Mouse (Mus musculus) limb, embryonic 12.5 days (tissue): ENCODE measurements around the gene Sipa1l1. TPM values are rescaled to one million over a fixed set of nuclear protein-coding genes. Genes with fewer than 3 reads are reported as not detected.

ENCODE experiments used
- ATAC-seq: fragments of 200-750 bp; cut with Nextera tagmentation; 2 replicates; pipeline ENCODE4 v1.8.0; 2017; ENCODE audit warnings: low read depth, moderate TSS enrichment; ENCODE audit not compliant: insufficient number of reproducible peaks, insufficient read depth, low FRiP score, low TSS enrichment
- H3K27ac ChIP-seq: fragments of 300-500 bp; sonication (generic); 2 replicates; pipeline ENCODE4 v1.5.1; 2016; ENCODE audit warnings: mild to moderate bottlenecking, moderate library complexity
- H3K27me3 ChIP-seq: fragments of 300-500 bp; sonication (generic); 2 replicates; pipeline ENCODE4 v1.6.1; 2016; ENCODE audit warnings: mild to moderate bottlenecking, moderate library complexity
- H3K36me3 ChIP-seq: fragments of 300-500 bp; sonication (generic); 2 replicates; pipeline ENCODE4 v1.6.1; 2016; ENCODE audit warnings: mild to moderate bottlenecking, moderate library complexity
- H3K4me1 ChIP-seq: fragments of 300-500 bp; sonication (generic); replicated peaks from 2 replicates; pipeline ENCODE4 v1.6.1; 2016
- H3K4me2 ChIP-seq: fragments of 300-500 bp; sonication (generic); 2 replicates; pipeline ENCODE4 v1.6.1; 2016; ENCODE audit warnings: mild to moderate bottlenecking, moderate library complexity
- H3K4me3 ChIP-seq: fragments of 300-500 bp; sonication (generic); replicated peaks from 2 replicates; pipeline ENCODE4 v1.5.1; 2016; ENCODE audit warnings: mild to moderate bottlenecking
- H3K9ac ChIP-seq: fragments of 300-500 bp; sonication (generic); replicated peaks from 2 replicates; pipeline ENCODE4 v1.6.1; 2016; ENCODE audit warnings: mild to moderate bottlenecking, moderate library complexity
- H3K9me3 ChIP-seq: fragments of 300-500 bp; sonication (generic); 2 replicates; pipeline ENCODE4 v1.6.1; 2016; ENCODE audit warnings: mild to moderate bottlenecking, moderate library complexity
- WGBS: fragments of 180-500 bp; shearing (Covaris S2); methylation state at CpG from one replicate; pipeline ENCODE4 v1.1.7; 2016; 5-methylcytosine and 5-hydroxymethylcytosine counted together
- polyA plus RNA-seq: library from polyadenylated mRNA; unstranded; fragments of >200 nt; fragmentation: Nextera tagmentation; extraction: Ambion mirVana; gene quantifications from 2 replicates; pipeline ENCODE4 v1.2.1, GENCODE M21; 2016

The Sipa1l1 gene
- polyA plus RNA-seq, 1 experiment from 2014 or later = 33.1 TPM

DNA sequence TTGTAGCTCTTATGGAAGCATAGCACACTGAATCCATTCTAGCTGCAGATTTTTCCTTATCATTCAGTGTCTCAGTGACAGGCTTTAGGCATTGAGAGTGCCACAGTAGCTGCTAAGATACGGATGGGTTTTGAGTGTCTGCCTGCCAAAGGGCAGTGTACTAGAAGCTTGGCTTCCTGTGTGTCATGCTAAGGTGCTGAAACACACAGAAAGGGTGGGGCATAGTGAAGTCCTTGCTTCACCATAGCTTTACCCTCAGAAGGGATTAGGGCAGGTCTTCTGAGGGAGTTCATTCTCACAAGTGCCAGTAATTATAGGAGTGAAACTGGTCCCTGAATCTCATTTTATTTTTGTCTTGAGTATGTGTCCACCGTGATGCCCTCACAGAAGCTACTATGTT, 82.2 kb downstream of the Sipa1l1 start:
- peaks cover 8% of the 10 kb centered on the region; the same call in 1 of the 2 replicates for H3K4me1 ChIP-seq
- WGBS = 92% methylated on average over 2 of the region's 2 CpGs

GRCm38 (mm10) chr12:82254076-82254475, 85.0 kb downstream of the Sipa1l1 start:
- Histone ChIP-seq H3K9ac (no peak overlapping the region), H3K27ac (no peak overlapping the region), H3K4me3 (no peak overlapping the region), H3K4me2 (no peak overlapping the region), H3K9me3 (no peaks in the 10 kb centered on the region), H3K27me3 (no peaks in the 10 kb centered on the region), H3K4me1 (peaks cover 5% of the 10 kb centered on the region; the same call in 1 of the 2 replicates), H3K36me3 (0 out of 2 replicates have a peak, but pooled peaks cover 5% of the 10 kb centered on the region)
- 84% methylated on average over 5 of the region's 5 CpGs for WGBS
- ATAC-seq = no peak

More for the DNA sequence above, 82.2 kb downstream of the Sipa1l1 start:
- Histone ChIP-seq H3K36me3 (0 out of 2 replicates have a peak, but pooled peaks cover 7% of the 10 kb centered on the region), H3K27me3 (no peaks in the 10 kb centered on the region), H3K4me3 (no peak overlapping the region), H3K4me2 (no peak overlapping the region), H3K9ac (no peak overlapping the region), H3K9me3 (no peaks in the 10 kb centered on the region), H3K27ac (no peak overlapping the region)
- ATAC-seq = no peak

GRCm38 (mm10) chr12:82256012-82256411, 86.9 kb downstream of the Sipa1l1 start:
- ATAC-seq = no peak

DNA sequence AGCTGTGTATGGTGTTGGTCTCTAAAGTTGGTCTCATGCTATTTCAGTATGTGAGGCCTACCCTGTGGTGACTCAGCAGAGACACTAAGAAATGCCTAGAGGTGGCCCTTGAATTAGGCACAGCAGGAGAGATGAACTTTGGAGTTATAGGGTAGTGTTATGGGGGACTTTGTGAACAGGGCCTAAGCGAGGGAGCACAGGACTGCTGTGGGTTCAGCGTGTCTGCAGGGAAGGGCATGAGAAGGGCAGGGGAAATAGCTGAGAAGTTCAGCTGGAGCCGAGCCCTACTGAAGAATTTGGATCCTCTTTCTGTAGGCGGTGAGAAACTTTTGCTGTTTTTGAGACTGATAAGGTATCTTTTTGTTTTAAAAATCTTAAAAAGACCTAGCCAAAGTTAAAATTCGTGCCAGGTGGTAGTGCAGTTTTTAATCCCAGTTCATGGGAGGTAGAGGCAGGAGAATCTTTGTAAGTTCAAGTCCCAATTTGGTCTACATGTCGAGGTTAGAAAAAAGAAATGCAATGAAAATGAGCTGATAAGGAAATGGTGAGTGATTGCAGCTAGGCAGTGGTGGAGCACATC, 87.9 kb downstream of the Sipa1l1 start:
- 90% methylated on average over 6 of the region's 6 CpGs for WGBS
- ATAC-seq = no peak
- H3K4me3 ChIP-seq = no peak overlapping the region
- H3K27me3 ChIP-seq = no peaks in the 10 kb centered on the region
- no peaks in the 10 kb centered on the region for H3K9me3 ChIP-seq
- H3K36me3 ChIP-seq = no peaks in the 10 kb centered on the region
- H3K9ac ChIP-seq = no peak overlapping the region
- no peak overlapping the region for H3K4me2 ChIP-seq
- no peak overlapping the region for H3K27ac ChIP-seq
- peaks cover 5% of the 10 kb centered on the region; the same call in 1 of the 2 replicates for H3K4me1 ChIP-seq

More at GRCm38 (mm10) chr12:82256012-82256411, 86.9 kb downstream of the Sipa1l1 start:
- no peaks in the 10 kb centered on the region for H3K9me3 ChIP-seq
- peaks cover 5% of the 10 kb centered on the region; the same call in 1 of the 2 replicates for H3K4me1 ChIP-seq
- H3K9ac ChIP-seq = no peak overlapping the region
- 83% methylated on average over 5 of the region's 5 CpGs for WGBS
- no peak overlapping the region for H3K4me2 ChIP-seq
- no peak overlapping the region for H3K27ac ChIP-seq
- H3K36me3 ChIP-seq = no peaks in the 10 kb centered on the region
- no peak overlapping the region for H3K4me3 ChIP-seq
- H3K27me3 ChIP-seq = no peaks in the 10 kb centered on the region

DNA sequence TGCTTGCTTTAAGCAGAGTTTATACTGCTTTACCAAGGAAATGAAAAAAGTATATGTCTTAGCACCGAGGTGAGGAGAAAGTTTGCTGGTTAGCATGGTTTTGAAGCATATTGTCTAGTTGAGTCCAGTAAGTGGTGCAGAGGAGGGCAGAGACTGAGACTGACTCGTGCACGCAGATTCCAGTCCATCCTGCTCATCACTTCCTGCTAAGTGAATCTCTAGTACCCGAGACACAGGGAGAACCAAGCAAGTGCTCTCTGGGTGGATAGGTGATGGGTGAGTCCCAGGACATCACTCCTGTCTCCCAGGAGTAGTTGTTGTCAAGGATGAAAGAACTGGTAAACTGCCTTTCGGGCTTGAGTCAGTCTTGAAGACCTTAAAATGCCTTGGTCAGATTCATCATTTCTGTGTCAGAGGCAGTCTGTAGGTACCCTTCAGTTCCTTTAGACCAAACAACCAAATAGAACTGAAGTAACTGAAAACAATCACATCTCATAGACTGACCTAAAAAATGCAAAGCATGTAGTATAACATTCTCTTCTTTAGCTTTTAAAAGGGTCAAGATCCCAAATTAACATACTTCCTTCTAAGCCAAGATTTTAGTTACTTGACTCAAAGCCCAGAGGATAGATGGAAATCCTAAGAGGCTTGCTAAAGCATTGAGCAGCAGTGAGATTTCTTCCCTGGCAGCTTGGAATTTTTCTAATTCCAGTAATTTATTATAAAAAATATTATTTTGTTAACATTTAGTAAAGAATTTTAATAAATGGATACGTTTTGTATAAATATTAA, 89.1 kb downstream of the Sipa1l1 start:
- Histone ChIP-seq H3K9me3 (no peaks in the 10 kb centered on the region), H3K4me2 (no peak overlapping the region), H3K4me1 (peaks cover 5% of the 10 kb centered on the region; the same call in 1 of the 2 replicates), H3K36me3 (no peaks in the 10 kb centered on the region), H3K4me3 (no peak overlapping the region), H3K27me3 (no peaks in the 10 kb centered on the region), H3K27ac (no peak overlapping the region), H3K9ac (no peak overlapping the region)
- 90% methylated on average over 6 of the region's 6 CpGs for WGBS
- no peak for ATAC-seq

GRCm38 (mm10) chr12:82263443-82263842, 94.3 kb downstream of the Sipa1l1 start:
- Histone ChIP-seq H3K36me3 (no peaks in the 10 kb centered on the region), H3K4me3 (no peak overlapping the region), H3K9ac (no peak overlapping the region), H3K27ac (no peak overlapping the region), H3K4me1 (peaks cover 25% of the 10 kb centered on the region), H3K4me2 (no peak overlapping the region), H3K9me3 (no peaks in the 10 kb centered on the region), H3K27me3 (no peaks in the 10 kb centered on the region)
- no peak for ATAC-seq
- 90% methylated on average over 7 of the region's 7 CpGs for WGBS

- Histone ChIP-seq H3K4me2 (no peak overlapping the region), H3K36me3 (no peaks in the 10 kb centered on the region), H3K4me1 (peaks cover 29% of the 10 kb centered on the region), H3K27me3 (no peaks in the 10 kb centered on the region), H3K4me3 (no peak overlapping the region), H3K9me3 (no peaks in the 10 kb centered on the region), H3K9ac (no peak overlapping the region), H3K27ac (no peak overlapping the region)
- 91% methylated on average over 5 of the region's 5 CpGs for WGBS
- ATAC-seq = no peak
These were observed 95.1 kb downstream of the Sipa1l1 start for GRCm38 (mm10) chr12:82264083-82264851.

DNA sequence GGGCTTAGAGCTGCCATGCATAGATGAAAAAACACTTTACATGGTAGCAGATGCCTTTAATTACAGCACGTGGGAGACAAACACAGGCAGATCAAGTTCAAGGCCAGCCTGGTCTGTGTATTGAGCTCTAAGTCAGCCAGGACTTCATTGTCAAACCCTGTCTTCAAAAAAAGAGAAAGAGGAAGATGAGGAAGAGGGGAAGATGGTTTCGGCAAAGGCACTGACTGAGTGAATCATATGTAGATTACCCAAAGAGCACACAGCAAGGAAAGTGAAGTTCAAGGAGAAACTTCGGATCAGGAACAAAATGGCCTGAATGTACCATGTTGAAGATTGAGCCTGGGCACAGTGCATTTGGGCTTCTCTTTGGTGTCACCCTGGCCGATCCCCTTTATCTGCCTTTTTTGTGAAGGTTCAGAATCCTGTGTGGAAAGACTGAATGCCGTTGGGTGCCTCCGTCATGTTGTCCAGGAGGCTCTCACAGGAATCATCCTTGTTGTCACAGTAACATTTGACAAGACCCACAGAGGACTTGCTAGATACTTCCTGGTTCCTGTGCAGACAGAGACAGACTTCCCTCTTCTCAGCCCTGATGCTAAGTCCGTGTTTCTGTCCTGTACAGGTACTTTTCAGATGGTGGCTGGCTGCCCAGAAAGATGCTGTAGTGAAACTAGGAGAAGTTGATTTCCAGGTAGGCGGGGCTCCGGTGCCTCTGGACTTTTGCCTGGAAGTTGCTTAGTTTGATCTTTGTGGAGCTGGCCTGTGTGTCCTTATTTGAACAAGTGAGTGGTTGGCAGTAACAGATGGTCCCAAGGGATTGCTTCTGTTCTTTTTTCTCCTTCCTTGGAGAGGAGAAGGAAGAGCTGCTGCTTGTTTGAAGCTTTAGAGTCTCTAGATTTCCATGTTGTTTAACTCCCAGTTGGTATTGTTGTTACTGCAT, 96.5 kb downstream of the Sipa1l1 start:
- whole genome bisulfite sequencing = 87% methylated on average over 9 of the region's 9 CpGs
- Histone ChIP-seq H3K4me3 (no peak overlapping the region), H3K4me2 (no peak overlapping the region), H3K36me3 (no peaks in the 10 kb centered on the region), H3K9ac (no peak overlapping the region), H3K27me3 (no peaks in the 10 kb centered on the region), H3K4me1 (peaks cover 29% of the 10 kb centered on the region), H3K9me3 (no peaks in the 10 kb centered on the region), H3K27ac (no peak overlapping the region)
- ATAC-seq = no peak

GRCm38 (mm10) chr12:82271447-82271846, 102.3 kb downstream of the Sipa1l1 start:
- H3K4me2 ChIP-seq = no peak overlapping the region
- H3K36me3 ChIP-seq = no peaks in the 10 kb centered on the region
- H3K4me3 ChIP-seq = no peak overlapping the region
- no peak overlapping the region for H3K27ac ChIP-seq
- no peaks in the 10 kb centered on the region for H3K9me3 ChIP-seq
- ATAC-seq = no peak
- H3K9ac ChIP-seq = no peak overlapping the region
- peaks cover 37% of the 10 kb centered on the region for H3K4me1 ChIP-seq
- peaks cover 4% of the 10 kb centered on the region; the same call in 1 of the 2 replicates for H3K27me3 ChIP-seq
- WGBS = 87% methylated on average over 3 of the region's 3 CpGs

GRCm38 (mm10) chr12:82273503-82273902, 104.4 kb downstream of the Sipa1l1 start:
- H3K4me1 ChIP-seq = peaks cover 34% of the 10 kb centered on the region
- no peak overlapping the region for H3K9ac ChIP-seq
- no peaks in the 10 kb centered on the region for H3K9me3 ChIP-seq
- ATAC-seq = no peak
- H3K4me2 ChIP-seq = no peak overlapping the region
- H3K36me3 ChIP-seq = no peaks in the 10 kb centered on the region
- 79% methylated on average over 3 of the region's 3 CpGs for WGBS
- H3K27ac ChIP-seq = no peak overlapping the region
- H3K4me3 ChIP-seq = no peak overlapping the region
- peaks cover 4% of the 10 kb centered on the region; the same call in 1 of the 2 replicates for H3K27me3 ChIP-seq
